Mouse (Mus musculus) G1E (cell line): ENCODE data around the gene Asap2.
"Not testable (repeated sequence)": the region's sequence is repeated elsewhere in the genome, so short reads cannot be mapped to it uniquely, and the experiment has no call there.

ENCODE experiments used
- CTCF ChIP-seq: IDR thresholded peaks from 2 replicates; pipeline ENCODE4 v1.5.1; 2012; ENCODE audit warnings: low read depth, low read length, inconsistent platforms, mixed read lengths
- GATA1 ChIP-seq: IDR thresholded peaks from 2 replicates; pipeline ENCODE4 v1.6.1; 2012; ENCODE audit warnings: borderline replicate concordance, low read length, inconsistent platforms, mixed read lengths
- GATA2 ChIP-seq: IDR thresholded peaks from 2 replicates; pipeline ENCODE4 v1.6.1; 2012; ENCODE audit warnings: low read depth, low read length, inconsistent platforms, borderline replicate concordance
- POLR2AphosphoS5 ChIP-seq: IDR thresholded peaks from 2 replicates; pipeline ENCODE4 v1.6.1; 2012; ENCODE audit warnings: low read depth, low read length, inconsistent platforms; ENCODE audit not compliant: insufficient replicate concordance
- TAL1 ChIP-seq: conservative IDR thresholded peaks from 2 replicates; pipeline ENCODE4 v1.6.1; 2012; ENCODE audit warnings: low read depth, low read length, inconsistent platforms, mixed read lengths

- TF ChIP-seq GATA1, CTCF, TAL1, POLR2AphosphoS5, GATA2: not testable (repeated sequence)
These were observed 40.6 kb downstream of the Asap2 start for GRCm38 (mm10) chr12:21030875-21031274.
